Mouse (Mus musculus) liver, adult 2 months (tissue): ENCODE measurements at regions not wholly inside any gene's neighbourhood (a gene's known extent, or its start where the extent isn't known, plus 50 kb on each side); places are given as distances from the start of the nearest gene placed in this dataset.

Source experiments
- DNase-seq: peaks from one replicate; pipeline ENCODE4 v3.0.0-alpha.2; 2011; ENCODE audit warnings: low read depth, low spot score; ENCODE audit errors: extremely low read depth
- H3K27ac ChIP-seq: fragments of 200-500 bp; replicated peaks from 2 replicates; pipeline ENCODE4 v1.5.1; 2012; ENCODE audit warnings: low read depth, mild to moderate bottlenecking, control low read depth, inconsistent platforms, low read length; ENCODE audit not compliant: insufficient read depth
- H3K27me3 ChIP-seq: fragments of 200-500 bp; 2 replicates; pipeline ENCODE4 v1.6.1; 2012; ENCODE audit warnings: mild to moderate bottlenecking, moderate library complexity, low read length, inconsistent platforms; ENCODE audit not compliant: control insufficient read depth, insufficient read depth
- H3K36me3 ChIP-seq: fragments of 200-500 bp; 2 replicates; pipeline ENCODE4 v1.6.1; 2012; ENCODE audit warnings: low read length, inconsistent platforms; ENCODE audit not compliant: control insufficient read depth, insufficient read depth
- H3K4me1 ChIP-seq: fragments of 200-500 bp; 2 replicates; pipeline ENCODE4 v1.6.1; 2011; ENCODE audit warnings: low read length; ENCODE audit not compliant: control insufficient read depth, insufficient read depth
- H3K4me3 ChIP-seq: fragments of 200-500 bp; 2 replicates; pipeline ENCODE4 v1.5.1; 2011; ENCODE audit warnings: low read depth, mild to moderate bottlenecking, control low read depth, low read length, moderate library complexity; ENCODE audit not compliant: insufficient read depth
- H3K79me2 ChIP-seq: fragments of 200-500 bp; 2 replicates; pipeline ENCODE4 v1.6.1; 2012; ENCODE audit warnings: inconsistent platforms, mild to moderate bottlenecking, low read length, moderate library complexity; ENCODE audit not compliant: control insufficient read depth, insufficient read depth
- H3K9ac ChIP-seq: fragments of 200-500 bp; 2 replicates; pipeline ENCODE4 v1.6.1; 2012; ENCODE audit warnings: low read depth, mild to moderate bottlenecking, control low read depth, inconsistent platforms, low read length
- CTCF ChIP-seq: fragments of 200-500 bp; IDR thresholded peaks from 2 replicates; pipeline ENCODE4 v1.5.1; 2011; ENCODE audit warnings: low read depth, low read length, control low read depth
- POLR2A ChIP-seq: fragments of 200-500 bp; IDR thresholded peaks from 2 replicates; pipeline ENCODE4 v1.6.1; 2011; ENCODE audit warnings: low read length, control low read depth; ENCODE audit not compliant: insufficient read depth; ENCODE audit errors: extremely low read depth
- WGBS: fragments of 180-500 bp; shearing (Covaris S2); methylation state at CpG from one replicate; pipeline ENCODE4 v1.1.7; 2018; 5-methylcytosine and 5-hydroxymethylcytosine counted together

DNA sequence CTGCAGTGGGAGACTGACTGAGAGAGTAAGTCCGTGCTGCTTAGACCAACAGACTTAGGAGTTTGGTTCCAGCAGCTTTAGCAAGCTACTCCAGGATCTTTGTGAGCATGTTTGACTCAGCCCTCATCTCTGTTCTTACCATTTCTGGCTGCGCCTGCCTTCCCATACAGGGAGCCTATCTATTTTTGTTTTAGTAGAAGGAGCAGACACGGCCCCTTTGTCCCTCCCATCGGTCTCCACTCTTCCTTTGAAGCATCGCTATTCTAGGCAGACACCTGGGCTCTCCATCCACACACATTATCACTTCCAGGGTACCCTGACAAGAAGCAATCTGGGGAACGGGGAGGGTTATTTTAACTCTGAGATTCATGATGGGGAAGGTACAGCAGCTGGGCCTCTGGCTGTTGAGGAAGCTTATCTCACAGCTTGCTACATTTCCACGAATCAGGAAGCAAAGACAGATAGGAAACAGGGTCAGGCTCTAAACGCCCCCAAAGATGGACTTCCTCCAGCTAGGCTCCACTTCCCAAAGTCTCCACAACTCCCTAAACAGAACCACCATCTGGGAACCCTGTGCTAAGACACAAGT lies 203.0 kb upstream of the Nsun2 start:
- Histone ChIP-seq H3K9ac (no peak overlapping the region), H3K4me1 (no peaks in the 10 kb centered on the region), H3K79me2 (no peaks in the 10 kb centered on the region), H3K36me3 (no peaks in the 10 kb centered on the region), H3K4me3 (no peak overlapping the region), H3K27ac (no peak overlapping the region), H3K27me3 (no peaks in the 10 kb centered on the region)
- no peak for DNase-seq
- 66% methylated on average over 8 of the region's 8 CpGs for WGBS
- TF ChIP-seq CTCF = no peak
- TF ChIP-seq POLR2A = no peak

DNA sequence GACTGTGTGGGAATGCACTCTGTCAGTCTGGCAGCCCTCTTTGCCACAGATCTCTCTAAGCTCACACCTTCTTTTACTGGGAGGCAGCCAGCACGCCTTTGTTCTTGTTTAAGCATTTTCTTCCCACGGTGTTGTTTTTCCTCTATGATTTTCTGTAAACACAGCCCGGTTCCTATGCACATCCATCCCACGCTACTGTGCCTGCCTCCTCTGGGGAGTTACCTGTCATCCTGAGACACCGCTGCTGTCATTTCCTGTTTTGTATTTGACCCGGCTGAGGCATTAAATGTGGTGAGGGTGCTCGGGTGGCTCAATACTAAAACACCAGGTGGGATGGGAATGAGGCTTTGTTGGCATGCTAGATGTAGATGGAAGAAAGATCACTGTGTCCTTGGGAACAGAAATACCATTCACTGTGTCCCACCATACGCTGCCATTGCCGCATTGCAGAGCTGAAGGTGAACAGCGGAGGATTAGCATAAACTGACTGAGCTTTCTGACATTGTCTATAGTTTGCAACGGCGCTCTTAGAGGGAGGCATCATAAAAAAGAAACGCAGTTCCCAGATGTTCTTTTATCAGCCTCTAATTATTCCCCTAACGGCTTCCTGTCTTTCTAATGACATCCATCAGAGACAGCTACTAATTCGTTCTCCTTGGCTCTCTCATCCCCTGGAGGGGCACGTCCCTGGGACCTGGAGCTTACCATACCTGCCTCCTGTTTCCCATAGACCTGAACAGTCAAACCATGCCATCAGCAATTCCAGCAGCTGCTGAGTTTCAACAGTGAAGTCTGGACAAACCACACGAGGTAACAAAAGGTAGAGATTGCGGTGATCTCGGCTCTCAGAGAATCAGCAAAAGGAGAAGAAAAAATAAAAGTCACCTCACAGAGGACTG lies 201.8 kb upstream of the Nsun2 start:
- Histone ChIP-seq H3K4me3 (no peak overlapping the region), H3K27ac (no peak overlapping the region), H3K4me1 (no peaks in the 10 kb centered on the region), H3K79me2 (no peaks in the 10 kb centered on the region), H3K36me3 (no peaks in the 10 kb centered on the region), H3K27me3 (no peaks in the 10 kb centered on the region), H3K9ac (no peak overlapping the region)
- 77% methylated on average over 19 of the region's 19 CpGs for WGBS
- no peak for DNase-seq
- no peak for TF ChIP-seq CTCF
- no peak for TF ChIP-seq POLR2A

DNA sequence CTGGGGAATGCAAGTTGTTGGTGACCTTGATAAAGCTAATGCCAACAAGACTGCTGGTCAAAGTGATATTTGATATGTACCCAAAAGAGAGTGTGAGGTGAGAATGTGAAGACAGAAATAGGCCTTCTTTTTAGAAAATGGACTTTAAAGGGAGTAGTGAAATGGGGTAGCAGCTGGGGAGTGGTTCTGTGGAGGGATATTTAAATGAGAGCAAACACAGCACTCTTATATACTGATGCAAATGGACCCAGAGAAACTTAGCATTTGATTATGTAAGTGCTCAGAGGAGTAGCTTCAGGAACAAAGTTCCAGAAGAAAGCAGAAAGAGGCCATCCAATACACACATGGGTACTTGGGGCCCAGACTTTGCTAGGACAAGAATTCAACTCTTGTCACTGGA lies 189.7 kb upstream of the Nsun2 start:
- no peaks in the 10 kb centered on the region for H3K27me3 ChIP-seq
- H3K79me2 ChIP-seq = no peaks in the 10 kb centered on the region
- no peak overlapping the region for H3K4me3 ChIP-seq
- H3K9ac ChIP-seq = no peak overlapping the region
- DNase-seq = no peak
- TF ChIP-seq POLR2A (no peak), CTCF (no peak)
- H3K36me3 ChIP-seq = no peaks in the 10 kb centered on the region
- H3K4me1 ChIP-seq = no peaks in the 10 kb centered on the region
- no peak overlapping the region for H3K27ac ChIP-seq

DNA sequence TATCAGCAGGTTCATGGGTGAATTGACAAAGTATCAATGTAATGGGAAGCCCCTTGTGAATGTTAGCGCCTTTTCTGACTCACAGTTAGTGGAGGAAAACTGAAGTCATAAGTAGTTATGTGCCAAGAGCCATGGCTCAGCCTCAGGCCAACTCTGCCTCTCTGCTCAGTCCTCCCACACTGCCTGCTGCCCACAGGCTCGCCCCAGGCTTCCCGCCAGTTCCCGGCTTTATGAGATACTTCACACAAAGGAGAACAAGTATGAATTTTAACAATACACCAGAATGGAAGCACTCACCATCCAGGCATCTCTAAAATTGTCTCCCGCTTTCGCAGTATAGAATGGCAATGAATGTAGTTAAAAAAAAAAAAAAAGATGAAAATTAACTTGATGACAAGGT lies 176.1 kb upstream of the Nsun2 start:
- no peaks in the 10 kb centered on the region for H3K27me3 ChIP-seq
- H3K9ac ChIP-seq = no peak overlapping the region
- TF ChIP-seq CTCF = no peak
- TF ChIP-seq POLR2A = no peak
- 93% methylated on average over 6 of the region's 6 CpGs for WGBS
- H3K4me1 ChIP-seq = no peaks in the 10 kb centered on the region
- no peak overlapping the region for H3K27ac ChIP-seq
- no peak for DNase-seq
- H3K36me3 ChIP-seq = no peaks in the 10 kb centered on the region
- no peak overlapping the region for H3K4me3 ChIP-seq
- no peaks in the 10 kb centered on the region for H3K79me2 ChIP-seq

DNA sequence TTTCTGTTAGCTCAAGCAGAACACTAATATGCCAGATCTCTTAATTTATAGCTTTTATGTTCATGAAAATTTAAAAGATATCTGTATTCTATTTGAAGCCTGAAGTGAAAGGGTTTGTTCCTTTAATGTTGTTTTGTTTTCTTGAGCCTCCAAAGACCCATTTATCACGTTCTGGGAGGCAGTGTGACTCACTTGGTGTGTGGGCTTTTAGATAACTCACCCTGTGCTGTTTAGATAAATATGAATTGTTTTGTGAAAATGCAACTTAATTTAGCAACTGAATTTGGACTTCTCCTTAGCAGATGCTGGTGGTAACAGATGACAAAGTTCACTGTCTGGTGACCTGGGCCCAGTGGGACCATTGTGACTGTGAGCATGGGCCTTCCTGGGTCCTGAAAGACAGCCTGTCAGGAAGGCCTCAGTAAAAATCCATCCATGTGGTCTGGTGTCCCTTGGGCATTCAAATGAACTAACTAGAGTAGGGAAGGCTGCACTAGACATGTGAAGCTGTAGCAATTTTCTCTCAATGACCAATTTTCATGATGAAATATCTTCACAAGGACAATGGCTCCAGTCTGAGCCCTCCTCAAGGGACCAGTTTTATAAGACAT lies 167.6 kb upstream of the Nsun2 start:
- Histone ChIP-seq H3K36me3 (no peaks in the 10 kb centered on the region), H3K4me1 (no peaks in the 10 kb centered on the region), H3K27ac (no peak overlapping the region), H3K27me3 (no peaks in the 10 kb centered on the region), H3K4me3 (no peak overlapping the region), H3K9ac (no peak overlapping the region), H3K79me2 (no peaks in the 10 kb centered on the region)
- no peak for DNase-seq
- 49% methylated on average over 1 of the region's 1 CpGs for WGBS
- TF ChIP-seq CTCF (no peak), POLR2A (no peak)
